Mouse (Mus musculus): Measurements from ENCODE around the gene Hexim1.

DNA sequence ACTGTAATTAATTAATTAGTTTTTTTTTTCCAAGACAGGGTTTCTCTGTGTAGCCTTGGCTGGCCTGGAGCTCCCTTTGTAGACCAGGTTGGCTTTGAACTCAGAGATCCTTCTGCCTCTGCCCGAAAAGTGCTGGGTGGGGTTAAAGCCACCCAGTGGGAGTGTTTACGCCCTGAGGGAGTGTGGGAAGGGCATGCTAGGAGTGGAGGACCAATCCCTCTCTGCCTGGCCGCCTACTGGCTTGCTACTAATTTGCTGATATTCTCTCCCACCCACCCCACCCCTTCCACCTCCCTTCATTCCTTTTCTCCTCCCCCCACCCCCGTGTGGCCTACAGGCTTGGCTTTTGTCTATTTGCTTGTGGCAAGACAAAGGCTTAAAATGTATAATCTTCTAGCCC lies 9.6 kb upstream of the Hexim1 start:
- TF ChIP-seq CTCF (IDR thresholded peaks at IDR 0.05; ENCODE audit: low read depth, low read length) (no peak), POLR2A (IDR thresholded peaks at IDR 0.05; ENCODE audit: extremely low read depth, insufficient read depth, low read length) (no peak)
